ENCODE assay signal across 12 mouse cellular contexts in the genomic region with DNA sequence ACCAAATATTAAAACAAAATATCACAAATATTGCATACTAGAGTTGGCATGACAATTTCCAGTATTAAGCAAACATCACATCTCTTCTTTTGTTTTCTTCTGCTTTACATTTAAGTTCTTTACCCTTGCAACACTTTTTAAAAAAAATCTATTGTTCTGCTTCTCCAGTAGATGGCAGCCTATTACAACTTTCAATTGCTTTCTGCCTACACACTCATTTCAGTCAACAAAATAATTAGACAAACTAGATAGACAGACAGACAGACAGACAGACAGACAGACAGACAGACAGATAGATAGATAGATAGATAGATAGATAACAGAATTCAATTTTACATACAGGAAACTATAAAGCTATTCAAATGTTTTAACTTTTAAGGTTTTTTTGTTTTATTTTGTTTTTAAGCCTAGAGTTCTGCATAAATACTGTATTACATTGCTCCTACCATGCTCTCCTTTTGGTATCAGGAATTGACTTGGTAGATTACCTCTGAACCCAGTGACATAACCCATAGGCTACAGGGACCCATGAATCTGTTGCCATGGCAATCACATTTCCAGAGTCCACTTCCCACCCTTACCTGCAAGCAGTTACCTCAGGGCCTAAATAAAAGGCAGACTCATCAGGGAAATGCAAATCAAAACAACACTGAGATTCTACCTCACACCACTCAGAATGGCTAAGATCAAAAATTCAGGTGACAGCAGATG. TPM values are rescaled to one million over a fixed set of nuclear protein-coding genes. Genes with fewer than 3 reads are reported as not detected.
DNase-seq lines count a peak whose midpoint lies in the region; ATAC-seq and TF ChIP-seq lines count a peak whose summit lies in the region.
"Had no signal": no experiment of that assay in that cellular context is flagged by ENCODE, and none has a peak within 500 bp of the region (broad histone marks: within the 10 kb centered on the region; RNA-seq: fewer than 3 reads in every experiment).

No protein-coding gene starts in this region.

- no peaks in the 10 kb centered on the region for H3K36me3 ChIP-seq in heart, embryonic 11.5 days (ENCODE audit: control insufficient read depth, insufficient read depth, low read length)

- no peak overlapping the region for H3K4me2 ChIP-seq in heart, embryonic 11.5 days

- no peak overlapping the region for H3K4me3 ChIP-seq in layer of hippocampus, adult 2 months
- no peak overlapping the region for H3K4me3 ChIP-seq in heart, embryonic 11.5 days (ENCODE audit: low read depth, low read length)

- no peaks in the 10 kb centered on the region for H3K4me1 ChIP-seq in heart, embryonic 11.5 days (ENCODE audit: control insufficient read depth, insufficient read depth, low read length)

- peak; percentile 73 for TF ChIP-seq CTCF in layer of hippocampus, adult 2 months (conservative IDR thresholded peaks at IDR 0.05)

- no peaks in the 10 kb centered on the region for H3K9me3 ChIP-seq in heart, embryonic 11.5 days (replicated peaks; ENCODE audit: control insufficient read depth, low read length)

- no peak overlapping the region for H3K27ac ChIP-seq in layer of hippocampus, adult 2 months
- H3K27ac ChIP-seq in heart, embryonic 11.5 days (ENCODE audit: low read depth, low read length): no peak overlapping the region

- no peak for ATAC-seq in heart, embryonic 11.5 days (replicated peaks; ENCODE audit: insufficient number of reproducible peaks, low FRiP score, low TSS enrichment)

- DNase-seq in layer of hippocampus, adult 2 months (ENCODE audit: low spot score in 2 of 2): no peak
- DNase-seq in layer of hippocampus, postnatal 10 days (ENCODE audit: low spot score in 2 of 2): no peak
- peak; percentile 12 for DNase-seq in A20 (ENCODE audit: low read depth, low spot score)
- peak; percentile 9 for DNase-seq in ES-CJ7 (ENCODE audit: low read depth, low spot score)
- peak; percentile 2 for DNase-seq in fibroblast of lung, adult 2 months (ENCODE audit: low read depth)
- DNase-seq in natural killer cell, adult 2 months (ENCODE audit: low spot score in 2 of 2): no peak
- DNase-seq in gastrocnemius, postnatal 25 days: no peak
- DNase-seq: cerebellum, postnatal 25 days; gastrocnemius, postnatal 14 days; layer of hippocampus, adult 9-11 months; lung, postnatal 36 days had no signal

- H3K27me3 ChIP-seq in heart, embryonic 11.5 days (ENCODE audit: control insufficient read depth, insufficient read depth, low read length): no peaks in the 10 kb centered on the region

- H3K9ac ChIP-seq in heart, embryonic 11.5 days (ENCODE audit: low read depth, low read length): no peak overlapping the region

RNA-seq across cellular contexts. Expression of gene Ccdc85a, which starts 26.8 kb away (rescaled TPM):
- 100 to 1,000 TPM; 138 to 151 TPM for total RNA-seq in layer of hippocampus, adult 2 months (2021)
- total RNA-seq in layer of hippocampus, postnatal 10 days (2021): 100 to 1,000 TPM; 108 to 116 TPM
- 1.0 and 1.5 TPM in 2 replicates for polyA plus RNA-seq in heart, embryonic 11.5 days (2014; fragmentation: Nextera tagmentation; extraction: Ambion mirVana)
- total RNA-seq in gastrocnemius, postnatal 25 days (2021): 1 to 10 TPM; 5.9 to 6.6 TPM

Comparison
In these comparisons a context has a peak if more than half of its experiments do, and no peak if none do; other contexts are left out.
1. DNase-seq: peak in A20 (single experiment), ES-CJ7 (single experiment) and fibroblast of lung, adult 2 months (single experiment); none in layer of hippocampus, adult 2 months (0 of 2), layer of hippocampus, postnatal 10 days (0 of 2), natural killer cell, adult 2 months (0 of 2) and gastrocnemius, postnatal 25 days (single experiment).
2. RNA of gene Ccdc85a, which starts 26.8 kb away (total RNA-seq): 138 to 151 TPM in layer of hippocampus, adult 2 months and 108 to 116 TPM in layer of hippocampus, postnatal 10 days; 5.9 to 6.6 TPM in gastrocnemius, postnatal 25 days; every median in the first group is over 10 times any median in the second.